Mouse (Mus musculus) heart, adult 2 months (tissue): Measurements from ENCODE around the gene Rgs7.

ENCODE experiments used
- CTCF ChIP-seq: fragments of 200-600 bp; IDR thresholded peaks from 2 replicates; pipeline ENCODE4 v1.8.1; 2022; ENCODE audit warnings: antibody characterized with exemption, mild to moderate bottlenecking, moderate library complexity
- EP300 ChIP-seq: fragments of 200-500 bp; IDR thresholded peaks from 2 replicates; pipeline ENCODE4 v1.6.1; 2011; ENCODE audit warnings: low read depth, low read length, control low read depth; ENCODE audit not compliant: insufficient read depth

DNA sequence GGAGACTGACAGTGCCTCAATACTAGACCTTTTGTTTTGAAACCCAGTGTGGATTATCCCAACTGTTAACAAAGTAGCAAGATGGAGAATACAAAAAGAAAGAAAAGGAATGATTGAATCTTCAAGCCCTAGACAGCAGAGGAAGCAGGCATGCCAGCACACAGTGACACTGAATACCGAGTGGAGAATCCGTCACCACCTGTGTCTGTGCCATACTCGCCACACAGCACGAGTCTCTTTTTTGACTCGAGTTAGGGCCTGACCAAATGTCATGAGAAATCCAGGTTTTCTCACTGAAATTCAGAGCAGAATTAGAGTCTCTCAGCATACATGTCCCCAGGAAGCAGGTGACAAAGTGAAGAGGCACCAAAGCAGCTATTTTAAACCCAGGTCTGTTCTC is 250.2 kb downstream of the Rgs7 start:
- TF ChIP-seq CTCF (no peak), EP300 (no peak)
